Mouse (Mus musculus): ENCODE measurements around the gene Ica1l.

Ica1l gene

GRCm38 (mm10) chr1:59966171-59966785 lies 76.7 kb downstream of the Ica1l start:
- no peak for DNase-seq (ENCODE audit: low read depth, low spot score)

GRCm38 (mm10) chr1:59959941-59960340 lies 83.0 kb downstream of the Ica1l start:
- DNase-seq (ENCODE audit: low read depth, low spot score): no peak

- no peak for DNase-seq (ENCODE audit: low read depth, low spot score)
Observed at GRCm38 (mm10) chr1:59957206-59957605, 85.8 kb downstream of the Ica1l start.

DNA sequence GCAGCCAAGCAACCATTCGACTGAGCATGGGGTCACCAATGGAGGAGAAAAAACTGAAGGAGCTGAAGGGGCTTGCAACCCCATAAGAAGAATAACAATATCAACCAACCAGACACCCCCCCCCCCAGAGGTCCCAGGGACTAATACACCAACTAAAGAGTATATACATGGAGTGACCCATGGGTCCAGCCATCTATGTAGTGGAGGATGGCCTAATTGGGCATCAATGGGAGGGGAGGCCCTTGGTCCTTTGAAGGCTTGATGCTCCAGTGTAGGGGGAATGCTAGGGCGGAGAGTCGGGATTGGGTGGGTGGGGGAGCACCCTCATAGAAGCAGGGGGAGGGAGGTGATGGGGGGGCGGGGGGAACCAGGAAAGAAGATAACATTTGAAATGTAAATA lies 95.5 kb downstream of the Ica1l start:
- no peak for DNase-seq (ENCODE audit: low read depth, low spot score)

- DNase-seq (ENCODE audit: low read depth, low spot score): no peak
Observed at GRCm38 (mm10) chr1:59945969-59946368, 97.0 kb downstream of the Ica1l start.

DNA sequence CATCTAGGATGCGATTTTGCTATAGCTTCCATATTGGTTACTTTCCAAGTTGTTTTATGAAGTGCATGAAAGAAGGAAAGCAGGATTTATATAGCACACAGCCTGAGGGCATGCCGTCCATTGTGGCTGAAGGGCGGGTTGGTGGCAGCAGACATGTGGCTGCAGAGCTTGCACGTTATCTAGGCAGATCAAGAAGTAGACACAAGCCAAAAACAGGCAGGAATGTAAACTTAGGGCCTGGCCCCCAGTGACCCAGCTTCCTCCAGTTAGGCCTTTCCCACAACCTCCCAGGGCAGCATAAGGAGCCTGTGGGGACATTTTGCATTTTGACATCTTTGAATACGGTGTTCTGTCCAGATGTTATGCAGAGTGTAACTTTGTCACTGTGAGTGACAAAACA lies 99.2 kb downstream of the Ica1l start:
- DNase-seq (ENCODE audit: low read depth, low spot score): no peak

- peak; percentile 25 for DNase-seq (ENCODE audit: low read depth, low spot score)
Observed at GRCm38 (mm10) chr1:59942057-59942790, 100.8 kb downstream of the Ica1l start.

DNA sequence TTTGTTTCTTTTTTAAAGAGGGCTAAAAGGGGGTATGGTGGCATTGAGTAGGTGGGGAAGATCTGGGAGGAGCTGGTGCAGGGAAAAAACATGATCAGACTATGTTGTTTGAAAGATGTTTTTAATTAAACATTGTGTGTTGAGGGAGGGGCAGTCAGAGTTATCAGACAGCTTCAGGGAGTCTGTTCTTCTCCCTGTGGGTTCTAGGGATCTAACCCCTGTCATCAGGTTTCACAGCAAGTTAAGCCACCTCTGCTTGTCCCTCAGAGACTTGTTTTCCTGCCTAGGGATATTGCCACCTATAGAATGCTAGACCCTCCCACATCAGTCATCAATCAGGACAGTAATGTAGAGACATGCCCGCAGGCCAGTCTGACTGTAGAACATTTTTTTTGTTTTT lies 101.9 kb downstream of the Ica1l start:
- DNase-seq (ENCODE audit: low read depth, low spot score): no peak

- no peak for DNase-seq (ENCODE audit: low read depth, low spot score)
Observed at GRCm38 (mm10) chr1:59932991-59933390, 110.0 kb downstream of the Ica1l start.

Measured in R1 (cell line).